9 mouse cellular contexts compared by ENCODE assay signal in genomic region chr11:114553992-114554391, GRCm38 (mm10).
A peak's percentile ranks its signal among the peaks of the same experiment; 100 is the strongest.
DNase-seq lines count a peak whose midpoint lies in the region; ATAC-seq and TF ChIP-seq lines count a peak whose summit lies in the region.
"Had no signal": no experiment of that assay in that cellular context is flagged by ENCODE, and none has a peak within 500 bp of the region (broad histone marks: within the 10 kb centered on the region; RNA-seq: fewer than 3 reads in every experiment).

No protein-coding gene starts in this region.

- no peaks in the 10 kb centered on the region for H3K36me3 ChIP-seq in lung, embryonic 15.5 days
- no peaks in the 10 kb centered on the region for H3K36me3 ChIP-seq in limb, embryonic 10.5 days
- no peaks in the 10 kb centered on the region for H3K36me3 ChIP-seq in thymus, adult 2 months (ENCODE audit: control insufficient read depth, insufficient read depth, low read length)
- no peaks in the 10 kb centered on the region for H3K36me3 ChIP-seq in forebrain, postnatal 0 days (ENCODE audit: insufficient read depth)

- no peak overlapping the region for H3K9ac ChIP-seq in lung, embryonic 15.5 days
- H3K9ac ChIP-seq in forebrain, postnatal 0 days: no peak overlapping the region

- H3K4me2 ChIP-seq in lung, embryonic 15.5 days: 0 out of 2 replicates have a peak overlapping the region, but pooled peaks have one; percentile 7
- H3K4me2 ChIP-seq in forebrain, postnatal 0 days (ENCODE audit: low read depth): no peak overlapping the region

- peaks cover 13% of the 10 kb centered on the region for H3K4me1 ChIP-seq in lung, embryonic 15.5 days
- H3K4me1 ChIP-seq in lung, adult 2 months (ENCODE audit: control insufficient read depth, insufficient read depth, low read length): no peaks in the 10 kb centered on the region
- no peaks in the 10 kb centered on the region for H3K4me1 ChIP-seq in bone marrow, adult 2 months (ENCODE audit: control insufficient read depth, insufficient read depth, low read length)
- H3K4me1 ChIP-seq in limb, embryonic 10.5 days: peaks cover 15% of the 10 kb centered on the region
- peaks cover 27% of the 10 kb centered on the region for H3K4me1 ChIP-seq in thymus, adult 2 months (replicated peaks; ENCODE audit: control insufficient read depth, insufficient read depth, low read length)
- no peaks in the 10 kb centered on the region for H3K4me1 ChIP-seq in forebrain, postnatal 0 days (ENCODE audit: insufficient read depth)

- no peak for ATAC-seq in lung, embryonic 15.5 days (ENCODE audit: borderline replicate concordance, extremely low read depth, low FRiP score, low TSS enrichment)
- ATAC-seq in forebrain, postnatal 0 days: no peak

- no peak for TF ChIP-seq CTCF in lung, adult 2 months (IDR thresholded peaks at IDR 0.05; ENCODE audit: insufficient read depth, low read length)
- TF ChIP-seq CTCF in bone marrow, adult 2 months (IDR thresholded peaks at IDR 0.05; ENCODE audit: control insufficient read depth, insufficient read depth, low read length): no peak
- TF ChIP-seq CTCF in thymus, adult 2 months (IDR thresholded peaks at IDR 0.05; ENCODE audit: borderline replicate concordance, control insufficient read depth, extremely low read depth, insufficient read depth, low read length, poor library complexity): no peak
- no peak for TF ChIP-seq CTCF in layer of hippocampus, adult 2 months (conservative IDR thresholded peaks at IDR 0.05)
- TF ChIP-seq CTCF in forebrain, postnatal 0 days (IDR thresholded peaks at IDR 0.05; ENCODE audit: low read depth): no peak

- no peaks in the 10 kb centered on the region for H3K27me3 ChIP-seq in lung, embryonic 15.5 days
- H3K27me3 ChIP-seq in limb, embryonic 10.5 days (ENCODE audit: low read depth, poor library complexity, severe bottlenecking): no peaks in the 10 kb centered on the region
- no peaks in the 10 kb centered on the region for H3K27me3 ChIP-seq in thymus, adult 2 months (ENCODE audit: control insufficient read depth, insufficient read depth, low read length)
- H3K27me3 ChIP-seq in forebrain, postnatal 0 days (ENCODE audit: insufficient read depth, low read length): no peaks in the 10 kb centered on the region

- H3K9me3 ChIP-seq in lung, embryonic 15.5 days: no peaks in the 10 kb centered on the region
- H3K9me3 ChIP-seq in limb, embryonic 10.5 days (replicated peaks): no peaks in the 10 kb centered on the region
- H3K9me3 ChIP-seq in forebrain, postnatal 0 days (ENCODE audit: low read length): no peaks in the 10 kb centered on the region

- DNase-seq in lung, adult 2 months: no peak
- DNase-seq in limb, embryonic 10.5 days (ENCODE audit: low spot score): peak; percentile 54
- peak; percentile 75 for DNase-seq in thymus, adult 2 months
- no peak for DNase-seq in layer of hippocampus, adult 2 months (ENCODE audit: low spot score in 2 of 2)
- no peak for DNase-seq in gastrocnemius, adult 18-20 months (ENCODE audit: low spot score)
- DNase-seq in forebrain, postnatal 0 days: no peak
- DNase-seq: adrenal gland, postnatal 25 days had no signal

- 16% methylated on average over 13 of the region's 13 CpGs for WGBS in lung, embryonic 15.5 days
- WGBS in lung, adult 2 months: 15% methylated on average over 13 of the region's 13 CpGs
- WGBS in bone marrow, adult 2 months: under 1% methylated on average over 13 of the region's 13 CpGs
- WGBS in limb, embryonic 10.5 days: 43% methylated on average over 13 of the region's 13 CpGs
- WGBS in thymus, adult 2 months: 6% methylated on average over 13 of the region's 13 CpGs
- 59% methylated on average over 13 of the region's 13 CpGs for WGBS in forebrain, postnatal 0 days

- no peak for TF ChIP-seq POLR2A in lung, adult 2 months (IDR thresholded peaks at IDR 0.05; ENCODE audit: borderline replicate concordance, extremely low read depth, low read depth, low read length)
- TF ChIP-seq POLR2A in bone marrow, adult 2 months (IDR thresholded peaks at IDR 0.05; ENCODE audit: borderline replicate concordance, control insufficient read depth, low read depth, low read length): no peak
- TF ChIP-seq POLR2A in thymus, adult 2 months (IDR thresholded peaks at IDR 0.05; ENCODE audit: control insufficient read depth, extremely low read depth, insufficient read depth, low read length, poor library complexity): no peak

- H3K4me3 ChIP-seq in lung, embryonic 15.5 days: no peak overlapping the region
- H3K4me3 ChIP-seq in lung, adult 2 months (replicated peaks; ENCODE audit: extremely low read depth, low read depth, low read length): no peak overlapping the region
- no peak overlapping the region for H3K4me3 ChIP-seq in bone marrow, adult 2 months (replicated peaks; ENCODE audit: control insufficient read depth, low read depth, low read length)
- no peak overlapping the region for H3K4me3 ChIP-seq in limb, embryonic 10.5 days
- H3K4me3 ChIP-seq in thymus, adult 2 months (ENCODE audit: control insufficient read depth, insufficient read depth, low read length): no peak overlapping the region
- H3K4me3 ChIP-seq in layer of hippocampus, adult 2 months: no peak overlapping the region
- no peak overlapping the region for H3K4me3 ChIP-seq in forebrain, postnatal 0 days (ENCODE audit: low read depth, low read length)

- peak overlapping the region; percentile 14 for H3K27ac ChIP-seq in lung, embryonic 15.5 days
- peak overlapping the region; percentile 23; the same call in 1 of the 2 replicates for H3K27ac ChIP-seq in bone marrow, adult 2 months (ENCODE audit: control insufficient read depth, insufficient read depth, low read depth, low read length, poor library complexity)
- peak overlapping the region; percentile 79 for H3K27ac ChIP-seq in limb, embryonic 10.5 days
- peak overlapping the region; percentile 74 for H3K27ac ChIP-seq in thymus, adult 2 months (ENCODE audit: control insufficient read depth, insufficient read depth, low read length)
- no peak overlapping the region; the same call in 1 of the 2 replicates for H3K27ac ChIP-seq in layer of hippocampus, adult 2 months
- no peak overlapping the region for H3K27ac ChIP-seq in forebrain, postnatal 0 days (ENCODE audit: low read depth, low read length)

Comparison
In these comparisons a context has a peak if more than half of its experiments do, and no peak if none do; other contexts are left out.
1. H3K27ac ChIP-seq: peak in lung, embryonic 15.5 days (single experiment), bone marrow, adult 2 months (single experiment), limb, embryonic 10.5 days (single experiment) and thymus, adult 2 months (single experiment); none in layer of hippocampus, adult 2 months (single experiment) and forebrain, postnatal 0 days (single experiment).
2. DNase-seq: peak in limb, embryonic 10.5 days (single experiment) and thymus, adult 2 months (single experiment); none in lung, adult 2 months (single experiment), layer of hippocampus, adult 2 months (0 of 2), gastrocnemius, adult 18-20 months (single experiment) and forebrain, postnatal 0 days (single experiment).